Mouse (Mus musculus): Measurements from ENCODE around the gene Olfr1286. TPM values are rescaled to one million over a fixed set of nuclear protein-coding genes. Genes with fewer than 3 reads are reported as not detected.

Gene Olfr1286
- not detected in 2 replicates for total RNA-seq (2017)

- no peak for ATAC-seq (replicated peaks; ENCODE audit: low read depth, poor library complexity, severe bottlenecking)
Observed at GRCm38 (mm10) chr2:111422931-111423330, at the start of gene Olfr1286. Olfr1286 (minus strand) TSS chr2:111423115.

DNA sequence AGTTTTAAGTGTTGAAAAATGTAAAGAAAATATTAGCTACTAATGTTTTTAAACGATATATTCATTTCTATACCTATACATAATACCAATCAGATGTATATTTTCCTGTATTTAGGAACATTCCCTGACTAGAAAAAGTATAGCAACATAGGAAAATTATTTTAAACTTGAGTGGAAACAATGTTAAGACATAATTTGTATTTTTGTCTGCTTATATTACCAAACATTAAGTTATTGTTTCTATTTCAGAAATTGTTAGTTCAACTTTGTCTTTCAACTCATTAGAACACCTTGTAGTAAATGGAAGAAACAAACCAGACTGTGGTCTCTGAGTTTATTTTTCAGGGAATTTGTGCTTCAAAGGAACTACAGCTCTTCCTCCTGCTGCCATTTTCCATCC, 25.9 kb upstream of the Olfr1286 start, which contains the start of gene Olfr1287:
Gene Olfr1287, plus strand, starts transcription at position 301 of the 400 bp plus-strand sequence.
- ATAC-seq (replicated peaks; ENCODE audit: low read depth, poor library complexity, severe bottlenecking): no peak

GRCm38 (mm10) chr2:111375222-111375621, 47.7 kb downstream of the Olfr1286 start, which contains the start of gene Olfr1284:
Olfr1284 (plus strand) TSS chr2:111375522.
- no peak for ATAC-seq (replicated peaks; ENCODE audit: low read depth, poor library complexity, severe bottlenecking)

Other genes with a start within 250 kb of the Olfr1286 start
- gene 4930430A15Rik, start 193.5 kb downstream of the Olfr1286 start, total RNA-seq (2017): not detected in 2 replicates
- not detected in 2 replicates for gene Olfr1275, start 187.8 kb downstream of the Olfr1286 start, total RNA-seq (2017)
- gene Olfr1276, start 168.6 kb downstream of the Olfr1286 start, total RNA-seq (2017): not detected in 2 replicates
- not detected in 2 replicates for gene Olfr1277, start 149.0 kb downstream of the Olfr1286 start, total RNA-seq (2017)
- not detected in 2 replicates for gene Olfr1278, start 133.0 kb downstream of the Olfr1286 start, total RNA-seq (2017)
- not detected in 2 replicates for gene Olfr1279, start 122.5 kb downstream of the Olfr1286 start, total RNA-seq (2017)
- gene Olfr1280, start 109.1 kb downstream of the Olfr1286 start, total RNA-seq (2017): not detected in 2 replicates
- gene Olfr1281, start 96.6 kb downstream of the Olfr1286 start, total RNA-seq (2017): not detected in 2 replicates
- not detected in 2 replicates for gene Olfr1282, start 87.0 kb downstream of the Olfr1286 start, total RNA-seq (2017)
- not detected in 2 replicates for gene Olfr1283, start 56.3 kb downstream of the Olfr1286 start, total RNA-seq (2017)
- gene Olfr1284, start 47.6 kb downstream of the Olfr1286 start, total RNA-seq (2017): not detected in 2 replicates
- gene Olfr1287, start 26.0 kb upstream of the Olfr1286 start, total RNA-seq (2017): not detected in 2 replicates
- not detected in 2 replicates for gene Olfr1288, start 51.0 kb upstream of the Olfr1286 start, total RNA-seq (2017)
- not detected in 2 replicates for gene Olfr1289, start 57.7 kb upstream of the Olfr1286 start, total RNA-seq (2017)
- gene Olfr1290, start 70.7 kb upstream of the Olfr1286 start, total RNA-seq (2017): not detected in 2 replicates
- not detected in 2 replicates for gene Olfr1291-ps1, start 74.1 kb upstream of the Olfr1286 start, total RNA-seq (2017)
- not detected in 2 replicates for gene Olfr1293-ps, start 102.1 kb upstream of the Olfr1286 start, total RNA-seq (2017)
- gene Olfr1294, start 117.2 kb upstream of the Olfr1286 start, total RNA-seq (2017): not detected in 2 replicates
- not detected in 2 replicates for gene Olfr1295, start 146.6 kb upstream of the Olfr1286 start, total RNA-seq (2017)
- gene Olfr1297, start 203.4 kb upstream of the Olfr1286 start, total RNA-seq (2017): not detected in 2 replicates
- gene Olfr1298, start 226.1 kb upstream of the Olfr1286 start, total RNA-seq (2017): not detected in 2 replicates
- gene Olfr1299, start 238.3 kb upstream of the Olfr1286 start, total RNA-seq (2017): not detected in 2 replicates

Measured in common myeloid progenitor, adult 5-6 weeks (primary cell).